Mouse (Mus musculus) right cerebral cortex, postnatal 10 days (tissue): ENCODE results near the gene Wfdc15a.

Experiments used
- DNase-seq, 2 experiments: peaks; one replicate each; pipeline ENCODE4 v3.0.0; 2021; ENCODE audit warnings: low spot score in 2 of 2

Gene Wfdc15a

DNA sequence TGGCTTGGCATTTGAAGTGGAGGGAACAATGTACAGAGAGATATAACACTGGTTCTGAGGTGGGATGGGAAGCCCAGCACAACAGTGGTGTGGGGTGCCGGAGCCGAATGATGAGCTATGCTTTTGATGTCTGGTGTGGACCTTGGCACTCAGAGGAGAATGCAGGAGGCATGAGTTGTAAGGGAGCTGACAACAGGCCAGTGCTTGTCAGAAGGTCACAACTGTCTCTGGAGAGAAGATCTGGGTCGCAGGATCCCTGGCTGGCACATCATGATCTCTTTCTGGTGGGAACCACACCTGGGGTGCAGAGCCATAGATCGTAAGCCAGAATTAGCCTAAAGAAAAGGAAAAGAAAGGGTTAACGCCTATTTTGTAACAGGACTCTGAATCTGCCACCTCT lies 22.1 kb downstream of the Wfdc15a start:
- DNase-seq, result no peak

DNA sequence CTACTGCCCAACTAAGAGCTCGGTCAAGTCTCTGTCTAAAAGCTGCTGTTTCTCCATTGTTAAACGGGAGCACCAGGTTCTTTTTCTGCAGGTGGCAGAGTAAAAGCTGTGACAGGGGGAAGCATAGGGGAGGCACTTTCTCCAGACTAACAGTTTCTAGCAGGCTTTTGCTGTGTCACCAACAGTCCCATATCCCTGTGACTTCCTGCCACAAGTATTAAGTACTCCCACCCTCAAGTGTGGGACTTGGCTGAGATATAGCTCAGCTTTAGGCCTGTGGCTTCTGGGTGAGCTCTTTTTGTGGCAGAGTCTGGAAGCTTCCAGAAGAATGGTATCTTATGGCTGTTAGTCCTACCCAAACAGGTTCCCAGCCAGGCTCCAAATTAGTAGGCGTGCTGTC lies 24.1 kb downstream of the Wfdc15a start:
- DNase-seq, result no peak

- peak; percentile 78 to 90 for DNase-seq
These were observed 25.1 kb downstream of the Wfdc15a start for GRCm38 (mm10) chr2:164174649-164175395.

DNA sequence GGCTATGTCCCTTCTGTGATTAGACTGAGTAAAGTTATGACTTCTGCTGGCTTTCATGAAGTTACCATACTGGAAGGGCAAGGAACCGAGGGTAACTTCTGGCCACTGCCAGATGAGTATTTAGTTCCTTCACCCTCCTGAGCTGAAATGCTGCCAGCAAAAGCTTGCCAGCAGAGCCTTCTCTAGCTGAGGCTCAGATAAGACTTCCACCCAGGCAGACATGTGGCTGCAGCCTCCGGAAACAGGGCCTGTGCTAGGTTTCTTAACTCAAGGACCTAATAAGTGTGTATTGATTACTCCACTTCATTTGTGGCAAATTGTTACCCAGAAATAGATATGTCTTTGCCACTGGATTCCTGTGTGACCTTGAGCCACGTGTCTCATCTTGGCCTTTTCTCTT lies 26.5 kb downstream of the Wfdc15a start:
- DNase-seq, result no peak

- DNase-seq, result no peak
These were observed 29.0 kb downstream of the Wfdc15a start, which contains the start of gene Kcns1 for GRCm38 (mm10) chr2:164170902-164171301. Gene Kcns1 (minus strand): TSS chr2:164171113.

GRCm38 (mm10) chr2:164170326-164170725 lies 29.6 kb downstream of the Wfdc15a start:
- DNase-seq, result no peak

DNA sequence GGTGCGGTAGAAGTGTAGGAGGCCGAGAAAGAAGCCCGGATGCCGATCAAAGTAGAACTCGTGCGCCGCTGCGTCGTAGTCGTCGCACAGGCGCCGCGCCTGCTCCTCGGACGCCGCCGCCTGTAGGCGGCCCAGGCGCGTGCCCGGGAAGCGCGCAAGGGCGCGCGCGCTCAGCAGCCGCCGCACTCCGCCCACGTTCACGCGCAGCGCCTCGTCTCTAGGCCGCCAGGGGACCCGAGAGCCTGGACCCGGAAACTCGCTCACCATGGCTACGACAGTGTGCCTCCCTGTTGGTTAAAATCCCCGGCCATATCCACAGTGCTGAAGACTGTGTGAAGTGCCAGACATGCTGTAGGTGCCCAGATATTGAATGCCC lies 31.4 kb downstream of the Wfdc15a start:
- DNase-seq, result peak; percentile 48 to 59

GRCm38 (mm10) chr2:164167752-164168570 lies 32.0 kb downstream of the Wfdc15a start:
- no peak for DNase-seq

- no peak for DNase-seq
These were observed 35.0 kb downstream of the Wfdc15a start for GRCm38 (mm10) chr2:164164941-164165340.

GRCm38 (mm10) chr2:164161515-164162055 lies 38.3 kb downstream of the Wfdc15a start:
- DNase-seq, result no peak

- DNase-seq, result no peak
These were observed 41.1 kb downstream of the Wfdc15a start for GRCm38 (mm10) chr2:164158838-164159237.

- no peak for DNase-seq
These were observed 43.8 kb downstream of the Wfdc15a start for GRCm38 (mm10) chr2:164156158-164156557.

DNA sequence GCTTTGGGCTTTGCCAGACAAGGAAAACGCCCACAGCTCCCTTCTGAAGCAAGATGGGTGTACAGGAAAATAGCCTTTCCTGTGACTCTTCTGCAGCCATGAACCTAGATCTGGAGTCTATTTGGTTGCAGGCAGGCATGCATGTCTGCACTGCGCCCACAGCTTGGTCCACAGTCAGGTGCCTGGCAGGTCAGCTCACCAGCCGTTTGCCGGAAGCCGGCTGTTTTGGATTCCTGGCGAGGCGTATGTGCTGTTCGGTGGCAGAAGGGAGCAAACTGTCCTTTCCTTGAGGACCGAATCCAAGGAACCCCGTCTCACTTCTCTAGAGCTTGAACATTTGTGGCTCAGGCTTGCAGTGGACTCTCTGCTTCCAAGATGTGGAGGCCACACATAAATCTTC lies 45.9 kb downstream of the Wfdc15a start:
- no peak for DNase-seq

DNA sequence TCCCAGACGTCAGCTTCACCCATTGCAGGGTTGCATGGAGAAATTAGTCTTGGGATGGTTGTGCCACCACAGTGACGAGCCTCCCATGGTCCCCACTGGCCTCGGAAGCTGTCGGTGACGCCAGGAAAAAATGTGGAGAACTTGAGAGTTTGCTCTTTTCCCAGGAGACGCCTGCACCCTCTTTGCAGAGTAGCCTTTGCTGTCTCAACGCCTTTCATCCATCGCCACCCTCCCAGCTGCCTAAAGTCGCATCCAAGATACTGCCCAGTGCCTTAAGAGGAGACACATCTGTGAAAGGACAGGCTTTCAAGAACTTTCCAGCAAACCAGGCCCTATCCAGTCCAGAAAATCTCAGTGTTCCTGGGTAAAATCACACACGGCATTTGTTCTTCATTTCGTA lies 47.6 kb downstream of the Wfdc15a start:
- no peak for DNase-seq

GRCm38 (mm10) chr2:164150086-164150760 lies 49.7 kb downstream of the Wfdc15a start:
- DNase-seq, result no peak
